Mouse (Mus musculus): ENCODE measurements around the gene Mx1. TPM values are rescaled to one million over a fixed set of nuclear protein-coding genes. Genes with fewer than 3 reads are reported as not detected.

Mx1 gene
- polyA plus RNA-seq, 1 experiment from 2014 or later = not detected

DNA sequence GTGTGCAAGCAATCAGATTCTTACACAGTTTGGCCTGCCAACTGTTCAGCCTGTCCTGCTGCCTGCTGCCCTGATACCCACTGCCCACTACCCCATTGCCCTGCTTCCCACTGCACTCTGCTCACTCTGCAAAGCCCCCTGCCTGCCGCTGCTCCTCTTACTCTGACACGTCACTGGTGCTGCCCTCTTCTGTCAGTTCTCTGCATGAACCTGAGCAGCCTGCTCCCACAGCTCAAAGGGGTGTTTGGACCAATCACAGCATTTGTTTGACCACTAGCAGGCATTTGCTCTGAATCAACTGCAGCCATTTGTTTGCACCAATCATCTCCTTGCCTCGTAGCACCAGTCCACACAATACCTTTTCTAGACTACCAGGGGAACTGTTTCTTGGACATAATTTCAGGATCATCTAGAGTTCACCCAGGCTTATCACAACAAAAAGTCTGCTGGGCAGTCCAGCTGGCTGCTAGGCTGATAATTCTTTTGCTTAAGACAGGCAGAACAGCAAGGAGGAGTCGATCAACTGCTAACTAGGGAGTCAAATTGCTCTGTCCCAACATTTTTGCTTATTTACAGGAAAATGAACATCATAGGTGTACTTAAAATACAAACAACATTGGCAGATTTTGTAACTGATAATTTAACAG is 44.7 kb downstream of the Mx1 start:
- peak; percentile 42; the same call in 1 of the 2 replicates for ATAC-seq (replicated peaks; ENCODE audit: insufficient number of reproducible peaks, low FRiP score, low TSS enrichment)

GRCm38 (mm10) chr16:97405476-97406012 is 57.2 kb downstream of the Mx1 start:
- no peaks in the 10 kb centered on the region for H3K9me3 ChIP-seq (replicated peaks; ENCODE audit: control insufficient read depth, low read length)
- no peaks in the 10 kb centered on the region for H3K27me3 ChIP-seq (ENCODE audit: control insufficient read depth, insufficient read depth, low read length)
- WGBS (ENCODE audit: insufficient replicate concordance) = 86% methylated on average over 5 of the region's 5 CpGs
- ATAC-seq (replicated peaks; ENCODE audit: insufficient number of reproducible peaks, low FRiP score, low TSS enrichment) = no peak
- no peak overlapping the region for H3K4me3 ChIP-seq (ENCODE audit: low read depth, low read length)
- no peak overlapping the region for H3K9ac ChIP-seq (ENCODE audit: low read depth, low read length)
- H3K27ac ChIP-seq (ENCODE audit: low read depth, low read length) = no peak overlapping the region
- no peaks in the 10 kb centered on the region for H3K36me3 ChIP-seq (ENCODE audit: control insufficient read depth, insufficient read depth, low read length)
- H3K4me2 ChIP-seq = no peak overlapping the region
- no peaks in the 10 kb centered on the region for H3K4me1 ChIP-seq (ENCODE audit: control insufficient read depth, insufficient read depth, low read length)

More for the DNA sequence above, 44.7 kb downstream of the Mx1 start:
- no peak overlapping the region for H3K4me3 ChIP-seq (ENCODE audit: low read depth, low read length)
- H3K9ac ChIP-seq (ENCODE audit: low read depth, low read length) = no peak overlapping the region
- no peaks in the 10 kb centered on the region for H3K9me3 ChIP-seq (replicated peaks; ENCODE audit: control insufficient read depth, low read length)
- 10% methylated on average over 4 of the region's 4 CpGs for WGBS (ENCODE audit: insufficient replicate concordance)
- H3K27me3 ChIP-seq (ENCODE audit: control insufficient read depth, insufficient read depth, low read length) = no peaks in the 10 kb centered on the region
- H3K4me1 ChIP-seq (ENCODE audit: control insufficient read depth, insufficient read depth, low read length) = no peaks in the 10 kb centered on the region
- no peak overlapping the region for H3K27ac ChIP-seq (ENCODE audit: low read depth, low read length)
- H3K36me3 ChIP-seq (ENCODE audit: control insufficient read depth, insufficient read depth, low read length) = no peaks in the 10 kb centered on the region
- H3K4me2 ChIP-seq = no peak overlapping the region

- Histone ChIP-seq H3K4me2 (no peak overlapping the region), H3K4me3 (ENCODE audit: low read depth, low read length) (no peak overlapping the region), H3K27me3 (ENCODE audit: control insufficient read depth, insufficient read depth, low read length) (no peaks in the 10 kb centered on the region), H3K9me3 (replicated peaks; ENCODE audit: control insufficient read depth, low read length) (no peaks in the 10 kb centered on the region), H3K9ac (ENCODE audit: low read depth, low read length) (no peak overlapping the region), H3K4me1 (ENCODE audit: control insufficient read depth, insufficient read depth, low read length) (no peaks in the 10 kb centered on the region; the same call in 1 of the 2 replicates), H3K27ac (ENCODE audit: low read depth, low read length) (no peak overlapping the region), H3K36me3 (ENCODE audit: control insufficient read depth, insufficient read depth, low read length) (no peaks in the 10 kb centered on the region)
- ATAC-seq (replicated peaks; ENCODE audit: insufficient number of reproducible peaks, low FRiP score, low TSS enrichment) = no peak
- 70% methylated on average over 4 of the region's 4 CpGs for WGBS (ENCODE audit: insufficient replicate concordance)
Observed at GRCm38 (mm10) chr16:97402213-97402785, 60.4 kb downstream of the Mx1 start.

- Histone ChIP-seq H3K27me3 (ENCODE audit: control insufficient read depth, insufficient read depth, low read length) (no peaks in the 10 kb centered on the region), H3K27ac (ENCODE audit: low read depth, low read length) (no peak overlapping the region), H3K4me3 (ENCODE audit: low read depth, low read length) (no peak overlapping the region), H3K9me3 (replicated peaks; ENCODE audit: control insufficient read depth, low read length) (no peaks in the 10 kb centered on the region), H3K4me2 (no peak overlapping the region), H3K4me1 (ENCODE audit: control insufficient read depth, insufficient read depth, low read length) (no peaks in the 10 kb centered on the region; the same call in 1 of the 2 replicates), H3K36me3 (ENCODE audit: control insufficient read depth, insufficient read depth, low read length) (no peaks in the 10 kb centered on the region), H3K9ac (ENCODE audit: low read depth, low read length) (no peak overlapping the region)
- no peak for ATAC-seq (replicated peaks; ENCODE audit: insufficient number of reproducible peaks, low FRiP score, low TSS enrichment)
Observed at GRCm38 (mm10) chr16:97401741-97402140, 61.0 kb downstream of the Mx1 start.

GRCm38 (mm10) chr16:97399991-97400390 is 62.7 kb downstream of the Mx1 start:
- Histone ChIP-seq H3K9me3 (replicated peaks; ENCODE audit: control insufficient read depth, low read length) (no peaks in the 10 kb centered on the region), H3K36me3 (ENCODE audit: control insufficient read depth, insufficient read depth, low read length) (no peaks in the 10 kb centered on the region), H3K4me1 (ENCODE audit: control insufficient read depth, insufficient read depth, low read length) (no peaks in the 10 kb centered on the region; the same call in 1 of the 2 replicates), H3K4me2 (no peak overlapping the region), H3K9ac (ENCODE audit: low read depth, low read length) (no peak overlapping the region), H3K27ac (ENCODE audit: low read depth, low read length) (no peak overlapping the region), H3K27me3 (ENCODE audit: control insufficient read depth, insufficient read depth, low read length) (no peaks in the 10 kb centered on the region), H3K4me3 (ENCODE audit: low read depth, low read length) (no peak overlapping the region)
- WGBS (ENCODE audit: insufficient replicate concordance) = 84% methylated on average over 4 of the region's 4 CpGs
- ATAC-seq (replicated peaks; ENCODE audit: insufficient number of reproducible peaks, low FRiP score, low TSS enrichment) = no peak

DNA sequence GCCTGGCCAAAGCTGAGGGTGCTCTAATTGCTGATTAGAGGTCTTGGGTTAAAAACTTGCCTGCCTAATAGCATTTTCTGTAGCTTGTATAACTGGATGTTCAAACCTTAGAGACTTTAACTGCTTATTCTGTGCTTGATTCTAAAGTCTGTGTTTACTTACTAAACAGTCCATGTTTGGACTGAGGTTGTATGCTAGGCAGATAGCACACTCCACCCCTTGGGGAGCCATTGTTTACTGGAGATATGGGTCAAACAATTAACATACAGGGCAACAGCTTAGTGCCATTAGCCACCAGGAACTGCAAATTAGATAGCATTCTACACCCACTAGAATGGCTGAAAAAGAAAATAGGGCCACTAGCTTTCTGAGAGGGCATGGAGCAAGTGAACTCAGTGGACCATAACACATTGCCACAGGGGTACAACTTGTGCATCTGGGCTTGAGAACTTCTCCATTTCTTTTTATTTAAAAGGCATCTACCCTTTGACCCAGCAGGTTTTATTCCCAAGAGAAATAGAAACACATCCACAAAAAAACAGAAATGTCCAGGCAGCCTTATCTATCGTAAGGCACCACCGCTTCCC is 64.7 kb downstream of the Mx1 start:
- no peaks in the 10 kb centered on the region for H3K36me3 ChIP-seq (ENCODE audit: control insufficient read depth, insufficient read depth, low read length)
- no peaks in the 10 kb centered on the region for H3K9me3 ChIP-seq (replicated peaks; ENCODE audit: control insufficient read depth, low read length)
- no peak overlapping the region for H3K4me3 ChIP-seq (ENCODE audit: low read depth, low read length)
- 49% methylated on average over 2 of the region's 2 CpGs for WGBS (ENCODE audit: insufficient replicate concordance)
- ATAC-seq (replicated peaks; ENCODE audit: insufficient number of reproducible peaks, low FRiP score, low TSS enrichment) = no peak
- no peaks in the 10 kb centered on the region for H3K27me3 ChIP-seq (ENCODE audit: control insufficient read depth, insufficient read depth, low read length)
- H3K4me2 ChIP-seq = no peak overlapping the region
- no peak overlapping the region for H3K9ac ChIP-seq (ENCODE audit: low read depth, low read length)
- H3K27ac ChIP-seq (ENCODE audit: low read depth, low read length) = no peak overlapping the region
- H3K4me1 ChIP-seq (ENCODE audit: control insufficient read depth, insufficient read depth, low read length) = no peaks in the 10 kb centered on the region; the same call in 1 of the 2 replicates

Other genes with a start within 250 kb of the Mx1 start
- gene Bace2, start 106.2 kb downstream of the Mx1 start, polyA plus RNA-seq (2014; fragmentation: Nextera tagmentation; extraction: Ambion mirVana) = 49.5 and 59.2 TPM in 2 replicates
- gene Fam3b, start 51.9 kb upstream of the Mx1 start, polyA plus RNA-seq (2014; fragmentation: Nextera tagmentation; extraction: Ambion mirVana) = not detected in 2 replicates
- 0.23 and 0.26 TPM in 2 replicates for gene Tmprss2, start 148.3 kb upstream of the Mx1 start, polyA plus RNA-seq (2014; fragmentation: Nextera tagmentation; extraction: Ambion mirVana)

Data from heart, embryonic 11.5 days (tissue).